Mouse (Mus musculus) c-Kit-positive CD71-positive TER-119-positive erythroid progenitor cells, embryonic 14.5 days (primary cell): ENCODE measurements around the gene Hsd17b14.
A peak's percentile ranks its signal among the peaks of the same experiment; 100 is the strongest.
"Not testable (repeated sequence)": the region's sequence is repeated elsewhere in the genome, so short reads cannot be mapped to it uniquely, and the experiment has no call there.

ENCODE experiments used
- DNase-seq: peaks from one replicate; pipeline ENCODE4 v3.0.0-alpha.2; 2013; ENCODE audit warnings: low spot score

Gene Hsd17b14

GRCm38 (mm10) chr7:45554744-45555143 lies at the start of gene Hsd17b14:
Gene Hsd17b14 (plus strand): TSS chr7:45554893.
- no peak for DNase-seq

DNA sequence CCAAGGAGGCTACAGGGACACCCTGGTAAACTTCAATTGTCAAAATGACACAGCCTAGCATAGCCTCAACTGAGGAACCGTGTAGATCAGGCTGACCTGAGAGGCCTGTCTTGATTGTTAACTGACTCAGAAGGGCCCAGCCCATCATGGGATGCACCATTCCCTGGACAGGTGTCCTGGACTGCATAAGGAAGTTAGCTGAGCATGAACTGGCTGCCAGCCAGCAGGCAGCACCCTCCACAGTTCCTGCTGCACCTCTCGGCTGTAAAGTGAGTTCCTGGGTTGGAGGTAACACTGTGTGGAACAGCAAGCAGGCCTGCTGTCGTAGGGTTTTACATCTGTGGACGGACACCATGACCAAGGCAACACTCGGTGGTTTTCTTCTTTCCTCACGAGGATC lies 47.1 kb upstream of the Hsd17b14 start:
- DNase-seq = no peak

DNA sequence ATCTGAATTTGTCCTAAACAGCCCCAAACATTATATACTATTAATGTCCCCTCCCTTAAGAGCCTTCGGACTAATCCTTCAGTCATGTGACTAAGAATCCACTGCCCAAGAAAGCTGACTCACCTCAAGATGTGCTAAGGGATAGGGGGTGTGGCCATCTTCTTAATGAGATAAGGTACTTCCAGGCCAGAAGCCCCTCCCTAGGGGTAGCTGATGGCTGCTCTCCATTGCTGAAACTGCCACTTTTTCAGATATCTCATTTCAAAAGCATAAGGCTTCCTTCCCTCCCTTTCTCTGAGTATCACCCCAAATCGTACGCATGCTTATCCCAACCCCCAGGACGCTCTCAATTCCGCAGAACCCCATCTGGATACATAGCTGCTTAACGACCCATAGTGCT lies 46.1 kb upstream of the Hsd17b14 start:
- peak; percentile 90 for DNase-seq

- peak; percentile 52 for DNase-seq
Observed at GRCm38 (mm10) chr7:45509181-45509882, 45.4 kb upstream of the Hsd17b14 start.

DNA sequence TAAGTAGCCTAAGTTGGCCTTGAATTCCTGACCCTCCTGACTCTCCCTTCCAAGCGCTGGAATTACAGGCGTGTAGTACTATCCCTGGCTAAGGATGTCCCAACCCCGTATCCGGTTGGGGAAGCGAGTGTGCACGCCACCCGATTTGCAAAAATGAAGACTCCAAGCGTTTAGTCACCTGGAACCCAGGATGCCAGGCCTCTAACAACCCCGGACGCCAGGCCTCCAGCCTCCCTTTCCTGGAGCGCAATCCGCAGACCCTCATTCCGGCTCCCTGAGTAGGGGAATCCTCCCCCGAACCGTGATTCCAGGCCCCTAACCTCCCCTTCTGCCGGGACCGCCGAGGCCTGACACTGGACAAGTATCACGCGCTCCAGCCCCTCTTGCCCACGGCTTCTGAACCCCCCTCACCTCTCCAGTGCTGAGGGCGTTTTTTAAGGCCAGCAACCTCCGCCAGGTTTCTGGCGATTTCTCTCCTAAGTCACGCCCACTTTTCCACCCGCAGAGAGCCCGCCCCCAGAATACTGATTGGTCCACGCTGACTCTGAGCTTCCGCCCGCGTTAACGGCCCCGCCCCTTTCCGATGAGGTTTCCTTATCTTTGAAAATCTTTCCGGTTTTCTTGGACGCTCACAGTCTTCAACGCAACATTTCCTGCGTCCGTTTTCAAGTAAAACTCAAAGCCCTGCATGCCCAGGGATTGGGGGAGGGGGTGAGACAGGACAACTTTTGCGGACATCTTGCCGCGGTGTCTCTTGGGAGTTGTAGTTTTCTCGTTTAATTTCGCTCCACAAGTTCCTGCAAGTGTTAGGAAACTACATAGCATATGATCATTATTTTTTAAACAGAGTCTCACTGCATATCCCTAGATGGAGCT lies 44.5 kb upstream of the Hsd17b14 start, which contains the start of gene Nucb1:
Gene Nucb1 (minus strand): TSS at position 495 of the 876 bp plus-strand sequence.
- peak; percentile 93 for DNase-seq

- DNase-seq = no peak
Observed at GRCm38 (mm10) chr7:45514411-45514810, 40.3 kb upstream of the Hsd17b14 start.

- peak; percentile 83 for DNase-seq
Observed at GRCm38 (mm10) chr7:45515436-45515835, 39.3 kb upstream of the Hsd17b14 start.

DNA sequence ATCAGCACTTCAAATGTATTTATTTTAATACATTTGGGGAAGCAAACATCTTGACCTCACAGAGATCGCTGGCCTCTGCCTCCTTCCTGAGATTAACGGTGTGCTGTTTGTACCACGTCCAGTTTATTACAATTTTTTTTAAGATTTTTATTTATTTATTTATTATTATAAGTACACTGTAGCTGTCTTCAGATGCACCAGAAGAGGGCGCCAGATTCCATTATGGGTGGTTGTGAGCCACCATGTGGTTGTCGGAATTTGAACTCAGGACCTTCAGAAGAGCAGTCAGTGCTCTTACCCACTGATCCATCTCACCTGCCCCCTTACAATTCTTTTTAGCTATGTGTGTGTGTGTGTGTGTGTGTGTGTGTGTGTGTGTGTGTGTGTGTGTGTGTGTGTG lies 37.8 kb upstream of the Hsd17b14 start:
- not testable (repeated sequence) for DNase-seq

DNA sequence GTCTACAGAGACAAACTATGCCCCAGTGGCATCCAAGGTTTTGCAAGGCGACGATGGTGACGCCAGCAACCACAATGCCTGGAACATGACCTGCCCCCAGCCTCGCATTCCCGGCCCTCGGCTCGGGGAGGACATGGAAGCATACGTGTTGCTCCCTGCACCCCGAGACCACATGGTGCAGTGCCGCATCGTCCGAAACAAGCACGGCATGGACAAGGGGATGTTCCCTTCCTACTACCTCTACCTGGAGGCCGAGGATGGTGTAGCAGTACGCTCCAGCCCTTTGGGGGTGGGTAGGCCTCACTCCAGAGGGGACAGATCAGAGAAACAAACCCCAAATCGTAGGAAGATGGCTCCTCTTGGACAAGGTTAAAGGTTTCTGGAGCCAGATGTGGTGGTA lies 36.1 kb upstream of the Hsd17b14 start:
- DNase-seq = no peak

GRCm38 (mm10) chr7:45519345-45520120 lies 35.2 kb upstream of the Hsd17b14 start:
- DNase-seq = no peak

DNA sequence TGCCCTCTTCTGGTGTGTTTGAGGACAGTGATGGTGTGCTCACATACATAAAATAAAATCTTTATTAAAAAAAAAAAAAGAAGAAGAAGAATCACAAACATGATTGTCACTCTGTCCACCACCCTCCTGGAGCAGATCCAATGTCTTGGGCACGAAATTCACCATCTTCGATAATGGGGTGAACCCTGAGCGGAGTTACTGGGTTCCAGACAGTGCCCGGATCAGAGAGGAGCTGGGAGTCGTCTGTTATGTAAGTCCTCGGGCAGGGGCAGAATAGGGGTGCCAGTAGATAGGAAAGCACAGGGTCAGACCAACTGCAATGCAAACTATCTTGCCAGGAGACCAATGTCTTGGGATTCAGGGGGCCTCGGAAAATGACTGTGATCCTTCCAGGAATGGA lies 34.1 kb upstream of the Hsd17b14 start:
- DNase-seq = no peak

- peak; percentile 78 for DNase-seq
Observed at GRCm38 (mm10) chr7:45521728-45522184, 32.9 kb upstream of the Hsd17b14 start.

DNA sequence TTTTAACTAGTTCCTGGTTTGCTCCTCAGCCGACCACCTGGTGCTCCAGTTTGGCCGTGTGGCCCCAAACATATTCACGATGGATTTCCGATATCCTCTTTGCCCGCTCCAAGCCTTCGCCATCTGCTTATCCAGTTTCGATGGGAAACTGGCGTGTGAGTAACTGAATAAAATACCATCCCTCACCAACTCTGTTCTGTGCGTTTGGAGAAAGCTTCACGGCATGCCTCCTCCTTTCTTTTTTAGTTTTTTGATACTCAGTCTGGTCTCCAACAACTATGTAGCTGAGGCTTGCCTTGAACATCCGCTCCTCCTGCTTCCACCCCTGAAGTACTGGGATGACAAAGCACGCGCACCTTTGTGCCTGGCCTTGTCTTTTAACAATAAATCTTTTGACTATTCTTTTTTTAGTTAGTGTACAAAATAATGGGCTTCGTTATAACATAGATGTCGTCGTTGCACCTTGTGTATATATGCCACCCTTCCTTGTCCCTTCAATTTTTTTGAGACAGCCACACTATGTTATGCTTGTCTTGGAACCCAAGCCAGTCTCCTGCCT lies 32.4 kb upstream of the Hsd17b14 start:
- no peak for DNase-seq

DNA sequence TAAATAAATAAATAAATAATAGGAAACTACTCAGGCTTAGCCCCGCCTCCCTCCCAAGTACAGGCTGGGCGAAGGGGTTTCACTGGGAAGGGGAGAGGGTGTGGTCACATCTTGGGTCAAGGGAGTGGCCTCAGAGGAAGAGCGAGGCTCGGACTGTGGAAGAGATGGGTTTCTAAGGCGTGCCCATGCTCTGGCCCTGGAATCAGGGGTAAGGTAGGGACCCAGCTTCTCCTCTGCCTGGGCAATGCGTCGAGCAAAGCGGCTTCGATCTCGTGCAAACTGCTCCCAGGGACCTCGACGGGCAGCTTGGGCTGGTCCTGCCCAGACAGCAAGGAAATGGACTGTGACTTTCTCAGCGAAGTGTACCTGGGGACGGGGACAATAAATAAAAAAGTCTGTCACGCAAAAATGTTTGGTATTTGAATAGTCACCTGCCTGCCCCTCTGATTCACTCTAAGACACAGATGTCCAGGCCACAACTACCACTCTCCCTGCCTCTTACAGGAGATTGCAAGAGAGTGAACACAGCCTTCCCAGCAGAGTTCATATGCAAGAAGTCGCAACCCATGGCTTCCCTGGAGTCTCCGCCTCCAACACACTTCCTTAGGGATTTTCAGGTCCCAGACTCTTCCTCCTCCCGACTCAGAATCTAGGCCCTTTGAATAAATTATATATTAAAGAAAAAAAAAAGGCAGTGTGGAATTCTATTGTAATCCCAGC lies 31.6 kb upstream of the Hsd17b14 start:
- peak; percentile 34 for DNase-seq

- DNase-seq = no peak
Observed at GRCm38 (mm10) chr7:45523678-45524170, 31.0 kb upstream of the Hsd17b14 start.

DNA sequence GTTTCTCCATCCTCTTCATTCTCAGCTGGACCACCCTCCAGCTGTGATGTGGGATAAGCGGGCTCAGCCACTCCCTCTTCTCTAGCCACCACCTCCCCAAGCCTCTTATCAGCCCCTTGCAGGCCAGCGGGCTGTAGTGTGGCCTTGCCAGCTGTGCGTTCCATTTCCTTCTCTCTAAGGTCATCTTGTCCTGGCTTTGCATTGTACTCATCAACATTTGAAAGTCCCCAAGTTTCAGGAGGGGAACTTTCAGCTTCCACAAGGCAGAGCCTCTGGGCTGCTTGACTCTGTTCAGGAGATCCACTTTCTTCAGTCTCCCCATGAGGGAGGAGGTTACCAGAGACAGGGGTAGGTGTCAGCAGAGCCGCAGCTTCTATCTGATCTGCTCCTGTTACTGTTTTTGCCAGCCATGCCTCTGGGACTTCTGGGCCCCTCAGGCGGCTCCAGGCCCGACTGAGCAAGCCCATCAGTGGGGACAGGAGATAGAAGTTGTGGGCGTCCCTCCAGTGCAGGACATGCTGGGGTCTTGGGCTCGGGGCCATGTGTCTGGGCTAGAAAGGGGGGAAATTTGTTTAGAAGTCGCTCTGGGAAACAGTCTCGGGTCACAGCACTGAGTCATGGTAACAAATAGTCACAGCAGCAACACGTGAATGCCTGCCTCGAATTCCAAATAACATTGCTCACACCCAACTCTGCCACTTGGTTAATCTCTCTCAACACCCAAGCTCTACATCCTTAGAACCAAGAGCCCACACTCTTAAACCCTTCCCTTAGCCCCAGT lies 29.7 kb upstream of the Hsd17b14 start:
- peak; percentile 95 for DNase-seq

DNA sequence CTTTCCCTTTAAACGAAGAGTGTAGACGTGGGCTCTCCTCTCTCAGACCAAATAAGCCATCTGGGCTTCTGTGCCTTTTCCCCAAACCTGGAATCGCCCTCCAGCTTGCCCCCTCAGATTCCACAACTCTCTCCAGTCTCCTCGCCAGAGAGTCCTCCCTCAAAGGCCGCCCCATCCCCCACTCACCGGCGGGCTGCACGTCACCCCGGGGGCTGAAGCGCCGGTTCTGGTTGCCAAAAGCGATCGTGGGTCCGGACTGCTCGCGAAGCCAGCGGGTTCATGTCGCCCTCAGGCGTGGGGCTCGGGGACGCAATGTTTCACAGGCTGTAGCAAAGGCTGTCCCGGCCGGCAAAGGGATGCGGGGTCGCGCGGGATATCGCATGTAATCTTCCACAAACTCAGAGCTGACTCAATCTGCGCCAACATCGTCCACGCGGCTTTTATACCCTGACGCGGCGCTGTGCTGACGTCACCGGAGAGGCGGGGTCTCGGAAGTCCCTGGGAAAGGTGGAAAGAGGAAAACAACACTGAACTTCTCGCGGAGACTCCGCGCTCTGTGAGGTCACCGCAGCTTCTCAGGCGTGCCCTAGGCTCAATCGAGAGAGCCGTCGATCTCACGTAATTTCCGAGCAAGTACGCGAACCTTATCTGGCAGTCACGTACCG lies 28.8 kb upstream of the Hsd17b14 start, which contains the start of the genes Ppp1r15a and Plekha4:
Gene Ppp1r15a (minus strand): TSS at position 460 of the 665 bp plus-strand sequence.
Gene Plekha4 (plus strand): TSS at position 522 of the 665 bp plus-strand sequence.
- DNase-seq = peak; percentile 95

GRCm38 (mm10) chr7:45526474-45527120 lies 28.1 kb upstream of the Hsd17b14 start:
- peak; percentile 54 for DNase-seq

DNA sequence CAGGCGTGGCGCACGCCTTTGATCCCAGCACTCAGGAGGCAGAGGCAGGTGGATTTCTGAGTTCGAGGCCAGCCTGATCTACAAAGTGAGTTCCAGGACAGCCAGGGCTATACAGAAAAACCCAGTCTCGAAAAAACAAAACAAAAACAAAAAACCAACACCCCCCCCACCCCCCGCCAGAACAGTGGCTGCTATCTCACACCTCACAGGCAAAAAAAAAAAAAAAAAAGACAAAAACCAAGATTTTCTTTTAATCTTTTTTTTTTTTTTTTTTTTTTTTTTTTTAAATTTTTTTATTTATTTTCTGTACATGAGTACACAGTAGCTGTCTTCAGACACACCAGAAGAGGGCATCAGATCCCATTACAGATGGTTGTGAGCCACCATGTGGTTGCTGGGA lies 27.5 kb upstream of the Hsd17b14 start:
- DNase-seq = not testable (repeated sequence)
